Mouse (Mus musculus): ENCODE results near the gene Ing2. TPM values are rescaled to one million over a fixed set of nuclear protein-coding genes. Genes with fewer than 3 reads are reported as not detected.

Ing2 gene
- total RNA-seq, 2 experiments from 2014 or later = 10.5 to 11.6 TPM

Other genes with a start within 250 kb of the Ing2 start
- 10 to 100 TPM; 23.5 to 24.2 TPM for gene Stox2, start 229.2 kb downstream of the Ing2 start, total RNA-seq (2021)
- gene Trappc11, start 142.1 kb downstream of the Ing2 start, total RNA-seq (2021) = 10 to 100 TPM; 23.4 to 25.9 TPM
- 10 to 100 TPM; 48.0 to 52.0 TPM for gene Rwdd4a, start 141.9 kb downstream of the Ing2 start, total RNA-seq (2021)
- 10 to 100 TPM in 1 of 2 experiments, 1 to 10 TPM in 1; 8.8 to 11.9 TPM for gene Cdkn2aip, start 38.4 kb upstream of the Ing2 start, total RNA-seq (2021)
- gene Cldn24, start 146.6 kb upstream of the Ing2 start, total RNA-seq (2021) = not detected
- not detected for gene Cldn22, start 148.9 kb upstream of the Ing2 start, total RNA-seq (2021)